ENCODE assay signal across 8 mouse cellular contexts in the genomic region with DNA sequence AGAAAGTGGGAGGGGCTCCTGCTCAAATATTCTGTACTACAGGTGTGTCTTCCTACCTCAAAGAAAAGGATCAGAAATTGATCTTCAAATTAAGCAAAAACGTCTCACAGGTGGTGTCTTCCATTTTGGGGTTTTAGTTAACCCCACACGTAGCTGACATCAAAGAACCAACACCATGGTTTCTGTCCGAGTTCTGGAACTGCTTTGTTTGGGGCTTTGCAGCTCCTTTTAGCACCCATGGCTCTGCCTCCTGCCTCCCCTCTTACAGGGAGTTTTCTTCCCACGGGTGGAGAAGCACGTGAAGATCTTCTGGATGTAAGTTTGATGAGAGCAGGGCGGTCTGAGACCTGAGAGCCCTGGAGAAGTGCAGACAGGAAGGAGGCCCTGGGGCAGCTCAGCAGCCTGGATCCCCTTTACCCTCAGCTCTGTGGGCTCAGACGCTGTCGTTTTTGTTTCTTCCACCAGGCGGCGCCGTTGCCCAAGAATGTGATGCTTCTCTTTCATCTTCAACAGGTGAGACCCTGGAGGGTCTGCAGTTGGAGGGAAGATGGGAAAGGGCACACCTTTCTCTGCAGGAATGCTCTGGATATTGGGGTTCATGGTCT. TPM values are rescaled to one million over a fixed set of nuclear protein-coding genes. Genes with fewer than 3 reads are reported as not detected.
A peak's percentile ranks its signal among the peaks of the same experiment; 100 is the strongest.
DNase-seq lines count a peak whose midpoint lies in the region; ATAC-seq and TF ChIP-seq lines count a peak whose summit lies in the region.
"Not testable (repeated sequence)": the region's sequence is repeated elsewhere in the genome, so short reads cannot be mapped to it uniquely, and the experiment has no call there.

No protein-coding gene starts in this region.

- WGBS in heart, postnatal 0 days: 11% methylated on average over 11 of the region's 11 CpGs

- H3K9ac ChIP-seq in heart, postnatal 0 days (replicated peaks; ENCODE audit: low read depth, low read length): not testable (repeated sequence)

- not testable (repeated sequence) for H3K9me3 ChIP-seq in heart, postnatal 0 days (replicated peaks; ENCODE audit: control insufficient read depth, low read length)

- peak; percentile 77 for DNase-seq in CD4-positive helper T cell, adult 2 months (ENCODE audit: low read depth, low spot score)
- DNase-seq in adrenal gland, adult 2 months: peak; percentile 20
- peak; percentile 75 for DNase-seq in embryo, embryonic 10.5 days (ENCODE audit: low spot score)
- DNase-seq in heart, postnatal 0 days (ENCODE audit: low spot score): not testable (repeated sequence)
- peak; percentile 79 to 80 for DNase-seq in kidney, postnatal 4 days
- DNase-seq in lung, postnatal 4 days: peak; percentile 28 to 40
- DNase-seq in retina, postnatal 7 days (ENCODE audit: low read depth, low spot score): peak; percentile 46
- DNase-seq in thymus, postnatal 14 days: peak; percentile 65

- not testable (repeated sequence) for TF ChIP-seq EP300 in heart, postnatal 0 days (IDR thresholded peaks at IDR 0.05; ENCODE audit: low read depth)

- peak; percentile 59 for TF ChIP-seq CTCF in heart, postnatal 0 days (IDR thresholded peaks at IDR 0.05; ENCODE audit: low read depth)

- not testable (repeated sequence) for H3K4me1 ChIP-seq in heart, postnatal 0 days (ENCODE audit: control insufficient read depth, insufficient read depth)

- H3K4me2 ChIP-seq in heart, postnatal 0 days (ENCODE audit: low read depth, low read length): not testable (repeated sequence)

- ATAC-seq in heart, postnatal 0 days (ENCODE audit: insufficient read depth, low read depth): not testable (repeated sequence)

- peaks cover 22% of the 10 kb centered on the region for H3K27me3 ChIP-seq in heart, postnatal 0 days (ENCODE audit: control insufficient read depth, insufficient read depth, low read length)

- not testable (repeated sequence) for H3K36me3 ChIP-seq in heart, postnatal 0 days (replicated peaks; ENCODE audit: control insufficient read depth, insufficient read depth, low read length)

- H3K4me3 ChIP-seq in heart, postnatal 0 days (ENCODE audit: low read depth, low read length): not testable (repeated sequence)

- H3K27ac ChIP-seq in heart, postnatal 0 days (ENCODE audit: low read depth): not testable (repeated sequence)

RNA-seq across cellular contexts. Expression of a gene that starts 4.3 kb away (rescaled TPM):
- 1 to 10 TPM; 3.3 to 7.9 TPM for total RNA-seq in adrenal gland, adult 2 months (2021)
- polyA plus RNA-seq in adrenal gland, adult 2 months (2012; rRNA removed): 23.0 and 24.7 TPM in 2 replicates
- total RNA-seq in heart, postnatal 0 days (2014; rRNA removed; ENCODE audit: low replicate concordance): 0.19 and 1.8 TPM in 2 replicates
- polyA plus RNA-seq in heart, postnatal 0 days (2015; fragmentation: Nextera tagmentation; extraction: Ambion mirVana): 0.26 TPM in 2 replicates

RNA-seq across cellular contexts. Expression of a gene that starts 18.6 kb away (rescaled TPM):
- 1 to 10 TPM; 5.0 to 5.7 TPM for total RNA-seq in adrenal gland, adult 2 months (2021)
- 59.2 and 61.8 TPM in 2 replicates for polyA plus RNA-seq in adrenal gland, adult 2 months (2012; rRNA removed)
- not detected in 2 replicates for total RNA-seq in heart, postnatal 0 days (2014; rRNA removed; ENCODE audit: low replicate concordance)
- 1.1 TPM in 2 replicates for polyA plus RNA-seq in heart, postnatal 0 days (2015; fragmentation: Nextera tagmentation; extraction: Ambion mirVana)

RNA-seq across cellular contexts. Expression of a gene that starts 40.9 kb away (rescaled TPM):
- total RNA-seq in adrenal gland, adult 2 months (2021): 10 to 100 TPM; 21.1 to 28.8 TPM
- 183 and 203 TPM in 2 replicates for polyA plus RNA-seq in adrenal gland, adult 2 months (2012; rRNA removed)
- 6.9 and 19.7 TPM in 2 replicates for total RNA-seq in heart, postnatal 0 days (2014; rRNA removed; ENCODE audit: low replicate concordance)
- 2.2 and 2.8 TPM in 2 replicates for polyA plus RNA-seq in heart, postnatal 0 days (2015; fragmentation: Nextera tagmentation; extraction: Ambion mirVana)

RNA-seq across cellular contexts. Expression of a gene that starts 49.6 kb away (rescaled TPM):
- total RNA-seq in adrenal gland, adult 2 months (2021): 10 to 100 TPM in 1 of 2 experiments, 1 to 10 TPM in 1; 3.0 to 11.9 TPM
- 37.5 and 46.4 TPM in 2 replicates for polyA plus RNA-seq in adrenal gland, adult 2 months (2012; rRNA removed)
- total RNA-seq in heart, postnatal 0 days (2014; rRNA removed; ENCODE audit: low replicate concordance): not detected in 2 replicates
- 0.10 and 0.11 TPM in 2 replicates for polyA plus RNA-seq in heart, postnatal 0 days (2015; fragmentation: Nextera tagmentation; extraction: Ambion mirVana)
